Mouse (Mus musculus): ENCODE results near the gene Zbtb7b.

DNA sequence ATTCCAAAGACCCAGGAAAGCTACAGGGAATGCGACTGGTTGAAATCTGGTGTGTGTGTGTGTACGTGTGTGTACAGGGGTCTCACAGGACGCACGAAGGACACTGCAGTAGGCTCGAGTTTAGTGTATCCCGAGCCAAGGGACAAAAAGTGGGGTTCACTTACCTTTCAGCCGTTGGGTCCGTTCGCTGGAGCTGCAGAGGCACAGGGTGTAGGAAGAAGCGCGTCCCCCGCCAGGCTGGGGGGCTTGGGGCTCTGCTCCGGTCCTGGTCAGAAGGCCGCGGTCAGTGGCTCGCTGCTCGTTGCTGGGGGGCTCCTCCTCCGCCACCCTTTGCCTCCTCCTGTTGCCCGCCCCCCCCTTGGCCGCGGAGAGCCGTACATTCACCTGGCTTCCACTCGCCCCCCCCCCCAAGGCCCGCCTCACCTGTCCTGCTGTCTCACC, 1.7 kb downstream of the Zbtb7b start:
- TF ChIP-seq POLR2A (IDR thresholded peaks at IDR 0.05; ENCODE audit: insufficient read depth, low read depth, low read length) (no peak), CTCF (IDR thresholded peaks at IDR 0.05; ENCODE audit: insufficient read depth, low read depth, low read length) (no peak)
